Mouse (Mus musculus) ZHBTc4 (cell line): ENCODE measurements around the gene Tnni2.
A peak's percentile ranks its signal among the peaks of the same experiment; 100 is the strongest.

ENCODE experiments used
- DNase-seq: peaks from one replicate; pipeline ENCODE4 v3.0.0-alpha.2; 2011; ENCODE audit warnings: low read depth, low spot score

Gene Tnni2

GRCm38 (mm10) chr7:142459299-142459691, 17.7 kb downstream of the Tnni2 start:
- DNase-seq, result no peak

GRCm38 (mm10) chr7:142460636-142461077, 19.0 kb downstream of the Tnni2 start, which contains the start of gene Lsp1:
TSS of gene Lsp1 (plus strand) at chr7:142460809.
- DNase-seq, result no peak

- no peak for DNase-seq
Observed at GRCm38 (mm10) chr7:142461446-142461845, 19.8 kb downstream of the Tnni2 start.

GRCm38 (mm10) chr7:142462190-142462589, 20.6 kb downstream of the Tnni2 start:
- no peak for DNase-seq

GRCm38 (mm10) chr7:142462594-142463078, 21.0 kb downstream of the Tnni2 start:
- DNase-seq, result no peak

GRCm38 (mm10) chr7:142470171-142470691, 28.6 kb downstream of the Tnni2 start:
- no peak for DNase-seq

- peak; percentile 46 for DNase-seq
Observed at GRCm38 (mm10) chr7:142470808-142471413, 29.3 kb downstream of the Tnni2 start.

GRCm38 (mm10) chr7:142471414-142471861, 29.8 kb downstream of the Tnni2 start:
- no peak for DNase-seq

- no peak for DNase-seq
Observed at GRCm38 (mm10) chr7:142471884-142472570, 30.4 kb downstream of the Tnni2 start.

GRCm38 (mm10) chr7:142472936-142473335, 31.3 kb downstream of the Tnni2 start:
- DNase-seq, result no peak

GRCm38 (mm10) chr7:142473476-142473875, 31.9 kb downstream of the Tnni2 start:
- no peak for DNase-seq

- no peak for DNase-seq
Observed at GRCm38 (mm10) chr7:142474799-142475198, 33.2 kb downstream of the Tnni2 start.

GRCm38 (mm10) chr7:142475641-142476040, 34.0 kb downstream of the Tnni2 start:
- DNase-seq, result no peak

- DNase-seq, result no peak
Observed at GRCm38 (mm10) chr7:142476271-142476670, 34.7 kb downstream of the Tnni2 start.

- no peak for DNase-seq
Observed at GRCm38 (mm10) chr7:142476795-142477452, 35.3 kb downstream of the Tnni2 start.

- DNase-seq, result no peak
Observed at GRCm38 (mm10) chr7:142478001-142478400, 36.4 kb downstream of the Tnni2 start.

GRCm38 (mm10) chr7:142478574-142478973, 37.0 kb downstream of the Tnni2 start:
- DNase-seq, result no peak

- no peak for DNase-seq
Observed at GRCm38 (mm10) chr7:142479307-142479706, 37.7 kb downstream of the Tnni2 start.

GRCm38 (mm10) chr7:142479886-142480285, 38.3 kb downstream of the Tnni2 start:
- DNase-seq, result no peak

GRCm38 (mm10) chr7:142480661-142481060, 39.1 kb downstream of the Tnni2 start:
- no peak for DNase-seq

GRCm38 (mm10) chr7:142481186-142481567, 39.6 kb downstream of the Tnni2 start:
- DNase-seq, result peak; percentile 59

- peak; percentile 16 for DNase-seq
Observed at GRCm38 (mm10) chr7:142481568-142482255, 40.1 kb downstream of the Tnni2 start.
